Mouse (Mus musculus) midbrain, embryonic 12.5 days (tissue): ENCODE measurements around the gene Hipk2. TPM values are rescaled to one million over a fixed set of nuclear protein-coding genes. Genes with fewer than 3 reads are reported as not detected.

Source experiments
- ATAC-seq: fragments of 200-750 bp; cut with Nextera tagmentation; 2 replicates; pipeline ENCODE4 v1.8.0; 2017; ENCODE audit warnings: low read depth, moderate TSS enrichment, moderate library complexity; ENCODE audit not compliant: low FRiP score
- H3K27ac ChIP-seq: fragments of 300-500 bp; sonication (generic); replicated peaks from 2 replicates; pipeline ENCODE4 v1.5.1; 2016; ENCODE audit warnings: mild to moderate bottlenecking
- H3K27me3 ChIP-seq: fragments of 300-500 bp; sonication (generic); 2 replicates; pipeline ENCODE4 v1.6.1; 2016; ENCODE audit warnings: mild to moderate bottlenecking
- H3K36me3 ChIP-seq: fragments of 300-500 bp; sonication (generic); 2 replicates; pipeline ENCODE4 v1.6.1; 2016
- H3K4me1 ChIP-seq: fragments of 300-500 bp; sonication (generic); 2 replicates; pipeline ENCODE4 v1.6.1; 2016
- H3K4me2 ChIP-seq: fragments of 300-500 bp; sonication (generic); replicated peaks from 2 replicates; pipeline ENCODE4 v1.6.1; 2016; ENCODE audit warnings: mild to moderate bottlenecking, moderate library complexity
- H3K4me3 ChIP-seq: fragments of 300-500 bp; sonication (generic); 2 replicates; pipeline ENCODE4 v1.5.1; 2016; ENCODE audit warnings: mild to moderate bottlenecking
- H3K9ac ChIP-seq: fragments of 300-500 bp; sonication (generic); replicated peaks from 2 replicates; pipeline ENCODE4 v1.6.1; 2016; ENCODE audit warnings: mild to moderate bottlenecking, moderate library complexity
- H3K9me3 ChIP-seq: fragments of 300-500 bp; sonication (generic); 2 replicates; pipeline ENCODE4 v1.6.1; 2016; ENCODE audit warnings: mild to moderate bottlenecking
- WGBS: fragments of 180-500 bp; shearing (Covaris S2); methylation state at CpG from one replicate; pipeline ENCODE4 v1.1.7; 2016; 5-methylcytosine and 5-hydroxymethylcytosine counted together
- polyA plus RNA-seq: library from polyadenylated mRNA; unstranded; fragments of >200 nt; fragmentation: Nextera tagmentation; extraction: Ambion mirVana; gene quantifications from 2 replicates; pipeline ENCODE4 v1.2.1, GENCODE M21; 2016

Gene Hipk2
- polyA plus RNA-seq, 1 experiment from 2014 or later: 36.7 TPM

- no peak overlapping the region for H3K4me2 ChIP-seq
- H3K9ac ChIP-seq: no peak overlapping the region
- H3K36me3 ChIP-seq: peaks cover 81% of the 10 kb centered on the region
- WGBS: 70% methylated on average over 2 of the region's 2 CpGs
- no peaks in the 10 kb centered on the region for H3K27me3 ChIP-seq
- no peak overlapping the region for H3K27ac ChIP-seq
- ATAC-seq: no peak
- H3K4me3 ChIP-seq: no peak overlapping the region
- H3K9me3 ChIP-seq: no peaks in the 10 kb centered on the region
- no peaks in the 10 kb centered on the region for H3K4me1 ChIP-seq
Observed at GRCm38 (mm10) chr6:38701421-38701820, 174.5 kb downstream of the Hipk2 start.

DNA sequence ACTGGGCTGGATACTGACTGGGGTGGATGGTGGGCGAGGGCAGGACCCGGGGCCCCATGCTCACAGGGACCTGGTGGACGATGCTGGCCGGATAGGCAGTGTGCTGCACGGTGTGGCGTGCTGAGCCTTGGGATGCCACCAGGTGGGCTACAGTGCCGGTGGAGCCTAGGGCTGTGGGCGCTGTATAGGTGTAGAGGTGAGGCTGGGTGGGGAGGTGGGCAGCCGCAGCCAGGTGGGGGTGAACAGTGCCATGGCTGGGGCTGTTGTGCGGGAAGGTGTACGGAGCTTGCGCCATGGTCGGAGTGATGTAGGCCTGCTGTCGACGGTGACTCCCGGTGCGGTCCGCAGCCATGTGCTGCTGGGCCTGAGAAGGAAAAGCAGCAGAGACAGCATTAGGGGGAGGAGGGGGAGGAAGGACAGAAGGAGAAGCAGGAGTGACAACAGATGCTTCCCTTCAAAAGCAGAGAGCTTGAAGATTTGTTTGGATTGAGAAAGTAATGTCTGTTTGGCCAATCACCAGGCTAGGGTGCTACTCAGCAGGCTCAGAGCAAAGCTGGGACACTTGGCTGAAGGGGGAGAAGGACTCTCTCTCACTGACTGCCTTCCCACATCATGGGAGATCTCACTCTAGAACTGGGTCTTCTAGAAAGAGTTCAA lies 177.6 kb downstream of the Hipk2 start:
- Histone ChIP-seq H3K4me3 (no peak overlapping the region), H3K9ac (no peak overlapping the region), H3K27ac (no peak overlapping the region), H3K36me3 (peaks cover 79% of the 10 kb centered on the region), H3K9me3 (no peaks in the 10 kb centered on the region), H3K27me3 (no peaks in the 10 kb centered on the region), H3K4me2 (no peak overlapping the region), H3K4me1 (no peaks in the 10 kb centered on the region)
- 96% methylated on average over 18 of the region's 18 CpGs for WGBS
- no peak for ATAC-seq

DNA sequence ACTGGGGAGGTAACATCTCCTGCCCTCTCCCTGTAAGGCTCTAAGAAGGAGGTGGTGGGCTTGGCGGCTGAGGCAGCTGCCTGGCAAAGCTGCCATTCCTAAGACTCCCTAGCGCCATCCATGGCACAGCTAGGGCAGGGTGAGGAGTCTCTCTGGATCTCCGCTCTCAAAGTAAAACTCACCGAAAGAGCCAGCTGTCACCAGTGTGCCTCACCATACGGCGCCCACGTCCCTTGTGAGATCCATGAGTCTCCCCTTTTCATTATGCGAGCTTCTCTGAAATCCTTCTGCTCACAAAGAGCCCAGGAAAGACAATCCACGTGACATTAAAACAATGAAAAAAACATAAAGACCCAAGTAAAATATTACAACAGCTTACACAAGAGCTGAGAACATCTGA lies 179.4 kb downstream of the Hipk2 start:
- no peak overlapping the region for H3K9ac ChIP-seq
- H3K36me3 ChIP-seq: peaks cover 71% of the 10 kb centered on the region
- 80% methylated on average over 9 of the region's 9 CpGs for WGBS
- H3K27me3 ChIP-seq: no peaks in the 10 kb centered on the region
- no peak for ATAC-seq
- H3K4me3 ChIP-seq: no peak overlapping the region
- no peaks in the 10 kb centered on the region for H3K9me3 ChIP-seq
- peak overlapping the region; percentile 4; the same call in 1 of the 2 replicates for H3K27ac ChIP-seq
- H3K4me2 ChIP-seq: no peak overlapping the region
- no peaks in the 10 kb centered on the region for H3K4me1 ChIP-seq

DNA sequence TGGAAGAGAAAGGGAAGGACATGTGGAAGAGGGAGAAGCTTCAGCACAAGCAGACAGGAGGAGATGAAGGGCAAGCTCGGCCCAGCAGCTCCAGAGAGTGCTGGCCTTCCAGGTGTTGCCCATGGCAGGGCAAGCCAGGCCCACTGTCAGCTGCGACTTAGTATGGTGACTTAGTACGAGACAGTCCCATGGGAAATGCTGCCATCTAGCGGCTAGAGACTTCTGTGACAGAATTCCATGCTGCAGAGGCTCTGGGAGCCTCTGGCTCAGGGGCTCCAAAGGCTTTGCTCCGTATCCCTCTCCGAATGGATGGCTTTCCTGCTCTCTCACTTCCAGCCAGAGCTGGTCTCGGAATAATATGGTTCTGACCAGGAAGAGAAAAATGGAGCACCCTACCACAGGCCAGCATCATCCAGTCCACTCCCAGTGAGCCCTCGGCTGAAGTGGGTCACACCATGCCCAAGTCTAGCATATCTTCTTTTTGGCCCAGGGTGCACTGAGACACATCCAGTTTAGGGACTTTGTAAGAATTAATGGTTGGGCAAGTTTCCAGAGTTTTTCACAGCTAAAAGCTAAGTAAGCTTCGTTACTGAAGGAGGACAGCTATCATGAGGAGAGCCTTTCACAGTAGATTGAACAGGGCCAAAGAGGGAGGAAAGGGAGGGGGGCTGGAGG lies 180.4 kb downstream of the Hipk2 start:
- 31% methylated on average over 9 of the region's 9 CpGs for WGBS
- Histone ChIP-seq H3K36me3 (peaks cover 62% of the 10 kb centered on the region), H3K9me3 (no peaks in the 10 kb centered on the region), H3K27me3 (no peaks in the 10 kb centered on the region), H3K4me2 (no peak overlapping the region), H3K9ac (no peak overlapping the region), H3K4me1 (no peaks in the 10 kb centered on the region), H3K4me3 (no peak overlapping the region), H3K27ac (no peak overlapping the region)
- ATAC-seq: peak; percentile 65

DNA sequence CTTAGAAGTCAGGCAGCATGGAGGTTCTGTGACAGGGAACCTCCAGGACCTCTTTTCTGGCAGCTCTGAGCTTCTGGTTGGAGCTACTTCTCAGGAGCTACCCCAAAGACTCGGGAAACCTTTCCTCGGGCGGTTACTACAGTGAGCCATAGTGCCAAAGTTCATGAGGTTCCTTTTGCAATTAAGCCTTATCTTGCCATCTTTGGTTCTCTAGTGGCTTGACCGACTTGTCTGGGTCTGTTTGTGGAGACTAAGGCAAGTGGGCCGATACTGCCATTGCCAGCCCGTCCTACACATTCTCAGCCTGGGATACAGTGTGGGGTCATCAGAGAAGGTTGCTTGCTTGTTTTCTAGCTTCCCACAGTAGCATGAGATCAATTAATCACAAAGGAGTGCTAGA lies 183.4 kb downstream of the Hipk2 start:
- no peak overlapping the region for H3K4me3 ChIP-seq
- 97% methylated on average over 6 of the region's 6 CpGs for WGBS
- no peak overlapping the region for H3K4me2 ChIP-seq
- ATAC-seq: no peak
- no peaks in the 10 kb centered on the region for H3K4me1 ChIP-seq
- no peaks in the 10 kb centered on the region for H3K9me3 ChIP-seq
- peaks cover 47% of the 10 kb centered on the region for H3K36me3 ChIP-seq
- H3K9ac ChIP-seq: no peak overlapping the region
- no peak overlapping the region for H3K27ac ChIP-seq
- no peaks in the 10 kb centered on the region for H3K27me3 ChIP-seq

DNA sequence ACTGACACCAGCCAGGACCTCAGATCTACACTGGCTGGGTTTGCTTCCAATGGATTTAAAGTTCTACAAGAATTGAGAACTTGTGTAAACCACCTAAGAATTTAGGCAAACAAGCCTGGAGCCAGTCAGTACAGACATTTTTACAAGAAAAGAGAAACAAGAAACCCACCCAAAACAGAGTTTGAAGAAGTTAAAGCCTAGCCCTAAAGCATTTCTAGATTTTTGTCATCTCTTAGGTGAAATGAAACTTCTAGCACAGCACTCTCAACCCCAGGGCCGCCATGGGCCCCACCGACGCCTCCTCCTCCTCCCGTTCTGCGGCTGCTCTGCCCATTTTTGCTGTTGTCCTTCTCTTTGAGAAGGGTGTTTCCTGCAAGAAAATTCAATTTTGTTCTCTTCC lies 184.9 kb downstream of the Hipk2 start:
- WGBS: 73% methylated on average over 5 of the region's 5 CpGs
- no peak for ATAC-seq
- Histone ChIP-seq H3K9ac (no peak overlapping the region), H3K36me3 (peaks cover 38% of the 10 kb centered on the region), H3K4me3 (no peak overlapping the region), H3K9me3 (no peaks in the 10 kb centered on the region), H3K27me3 (no peaks in the 10 kb centered on the region), H3K4me1 (no peaks in the 10 kb centered on the region), H3K4me2 (no peak overlapping the region), H3K27ac (no peak overlapping the region)

- Histone ChIP-seq H3K27ac (no peak overlapping the region), H3K4me2 (no peak overlapping the region), H3K4me1 (no peaks in the 10 kb centered on the region), H3K4me3 (no peak overlapping the region), H3K9ac (no peak overlapping the region), H3K36me3 (peaks cover 35% of the 10 kb centered on the region), H3K27me3 (no peaks in the 10 kb centered on the region), H3K9me3 (no peaks in the 10 kb centered on the region)
- WGBS: 83% methylated on average over 4 of the region's 4 CpGs
- ATAC-seq: no peak
Observed at GRCm38 (mm10) chr6:38690615-38691014, 185.3 kb downstream of the Hipk2 start.

GRCm38 (mm10) chr6:38688841-38689240 lies 187.1 kb downstream of the Hipk2 start:
- 93% methylated on average over 10 of the region's 10 CpGs for WGBS
- Histone ChIP-seq H3K27me3 (no peaks in the 10 kb centered on the region), H3K4me3 (no peak overlapping the region), H3K27ac (no peak overlapping the region), H3K4me1 (no peaks in the 10 kb centered on the region), H3K9ac (no peak overlapping the region), H3K36me3 (peaks cover 24% of the 10 kb centered on the region), H3K4me2 (no peak overlapping the region), H3K9me3 (no peaks in the 10 kb centered on the region)
- no peak for ATAC-seq

- Histone ChIP-seq H3K36me3 (peaks cover 13% of the 10 kb centered on the region; the same call in 1 of the 2 replicates), H3K4me1 (no peaks in the 10 kb centered on the region), H3K27me3 (no peaks in the 10 kb centered on the region), H3K9ac (no peak overlapping the region), H3K27ac (no peak overlapping the region), H3K4me2 (no peak overlapping the region), H3K4me3 (no peak overlapping the region), H3K9me3 (no peaks in the 10 kb centered on the region)
- no peak for ATAC-seq
- WGBS: 70% methylated on average over 11 of the region's 11 CpGs
Observed at GRCm38 (mm10) chr6:38687216-38687615, 188.7 kb downstream of the Hipk2 start.

DNA sequence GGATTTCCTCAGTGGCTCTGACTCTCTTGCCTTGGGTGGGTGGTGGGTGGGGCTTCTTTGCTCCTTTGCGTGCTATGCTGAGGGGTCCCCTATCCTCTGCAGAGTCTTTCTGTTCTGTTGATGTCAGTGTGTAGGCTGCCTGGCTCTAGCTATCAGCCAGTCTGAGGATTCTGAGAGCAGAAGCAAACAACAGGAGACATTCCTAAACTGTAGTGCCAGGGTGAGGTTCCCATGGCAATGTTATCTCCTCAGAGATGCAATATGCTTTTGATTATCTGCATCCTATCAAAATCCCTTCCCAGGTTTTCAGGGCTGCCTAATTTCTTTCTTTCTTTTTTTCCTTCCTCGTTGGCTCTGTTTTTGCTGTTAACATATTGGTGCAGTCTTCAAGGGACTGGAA lies 193.4 kb downstream of the Hipk2 start:
- H3K9ac ChIP-seq: no peak overlapping the region
- no peak for ATAC-seq
- H3K4me3 ChIP-seq: no peak overlapping the region
- H3K9me3 ChIP-seq: no peaks in the 10 kb centered on the region
- no peak overlapping the region for H3K27ac ChIP-seq
- no peaks in the 10 kb centered on the region for H3K27me3 ChIP-seq
- no peaks in the 10 kb centered on the region for H3K4me1 ChIP-seq
- H3K36me3 ChIP-seq: no peaks in the 10 kb centered on the region; the same call in 1 of the 2 replicates
- no peak overlapping the region for H3K4me2 ChIP-seq
- 63% methylated on average over 2 of the region's 2 CpGs for WGBS

GRCm38 (mm10) chr6:38677629-38678028 lies 198.3 kb downstream of the Hipk2 start:
- H3K9me3 ChIP-seq: no peaks in the 10 kb centered on the region
- H3K4me3 ChIP-seq: no peak overlapping the region
- WGBS: 80% methylated on average over 9 of the region's 9 CpGs
- H3K4me1 ChIP-seq: no peaks in the 10 kb centered on the region
- H3K4me2 ChIP-seq: no peak overlapping the region
- H3K9ac ChIP-seq: no peak overlapping the region
- no peak for ATAC-seq
- no peak overlapping the region for H3K27ac ChIP-seq
- no peaks in the 10 kb centered on the region for H3K27me3 ChIP-seq
- H3K36me3 ChIP-seq: no peaks in the 10 kb centered on the region; the same call in 1 of the 2 replicates

DNA sequence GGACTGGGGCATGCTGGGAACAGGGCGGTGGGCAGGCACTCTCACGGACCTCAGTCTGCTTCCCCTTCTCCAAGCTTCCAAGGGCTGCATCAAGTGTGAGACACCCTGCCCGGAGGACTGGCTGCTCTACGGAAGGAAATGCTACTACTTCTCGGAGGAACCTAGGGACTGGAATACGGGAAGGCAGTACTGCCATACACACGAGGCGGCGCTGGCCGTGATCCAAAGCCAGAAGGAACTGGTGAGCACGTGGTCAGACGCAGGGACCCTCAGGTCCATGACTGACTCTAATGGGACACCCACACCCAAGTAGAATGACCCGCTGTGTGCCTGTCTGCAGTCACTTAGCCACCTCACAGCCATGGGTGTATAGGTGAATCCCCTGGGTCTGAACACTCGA lies 199.2 kb downstream of the Hipk2 start:
- H3K4me3 ChIP-seq: no peak overlapping the region
- no peak for ATAC-seq
- no peaks in the 10 kb centered on the region; the same call in 1 of the 2 replicates for H3K36me3 ChIP-seq
- no peak overlapping the region for H3K27ac ChIP-seq
- 82% methylated on average over 14 of the region's 14 CpGs for WGBS
- H3K9ac ChIP-seq: no peak overlapping the region
- H3K27me3 ChIP-seq: no peaks in the 10 kb centered on the region
- no peaks in the 10 kb centered on the region for H3K9me3 ChIP-seq
- no peaks in the 10 kb centered on the region for H3K4me1 ChIP-seq
- H3K4me2 ChIP-seq: no peak overlapping the region
